Mouse (Mus musculus) urinary bladder, adult 2 months (tissue): Measurements from ENCODE around the gene Gm17387. TPM values are rescaled to one million over a fixed set of nuclear protein-coding genes. Genes with fewer than 3 reads are reported as not detected.

Experiments used
- DNase-seq: peaks from one replicate; pipeline ENCODE4 v3.0.0; 2022; ENCODE audit warnings: low spot score
- polyA plus RNA-seq: library from polyadenylated mRNA; depleted of rRNA; stranded (reverse); fragments of >200 nt; gene quantifications from 2 replicates; pipeline ENCODE4 v1.2.3, GENCODE M21; 2012; rRNA removed

Gm17387 gene
- polyA plus RNA-seq, result not detected in 2 replicates

DNA sequence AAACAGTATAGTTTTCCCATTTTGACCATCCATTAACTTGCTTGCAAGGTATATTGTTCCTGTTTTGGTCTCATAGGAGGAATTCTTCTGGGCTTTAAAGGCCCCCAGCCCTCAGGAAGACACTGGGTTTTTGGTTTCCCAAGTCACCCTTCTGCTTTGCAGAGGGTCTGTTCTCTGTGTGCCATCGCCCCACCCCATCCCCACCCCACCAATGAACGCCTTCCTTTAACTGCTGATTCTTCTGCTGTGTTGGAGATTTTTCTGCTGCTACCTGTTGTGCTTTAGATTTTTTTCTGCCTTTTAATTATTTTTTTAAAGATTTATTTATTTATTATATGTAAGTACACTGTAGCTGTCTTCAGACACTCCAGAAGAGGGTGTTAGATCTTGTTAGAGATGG is at the start of gene Gm17387:
Gene Gm17387, plus strand, starts transcription at position 301 of the 400 bp plus-strand sequence.
- no peak for DNase-seq

DNA sequence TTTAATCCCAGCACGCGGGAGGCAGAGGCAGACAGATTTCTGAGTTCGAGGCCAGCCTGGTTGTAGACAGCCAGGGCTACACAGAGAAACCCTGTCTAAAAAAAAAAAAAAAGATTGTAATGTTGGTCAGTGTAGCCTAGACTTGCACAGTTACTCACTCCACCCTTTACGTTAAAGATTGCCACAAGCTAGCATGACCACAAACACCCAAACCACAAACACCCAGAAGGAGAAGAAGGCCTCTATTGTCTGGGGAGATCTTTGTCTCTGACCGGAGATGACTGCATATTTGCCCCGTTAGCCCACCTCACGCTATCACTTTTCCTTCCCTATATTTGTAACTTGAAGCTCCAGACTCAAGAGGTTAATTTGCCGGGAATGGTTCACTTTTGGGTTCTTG is 47.2 kb upstream of the Gm17387 start:
- DNase-seq, result no peak

DNA sequence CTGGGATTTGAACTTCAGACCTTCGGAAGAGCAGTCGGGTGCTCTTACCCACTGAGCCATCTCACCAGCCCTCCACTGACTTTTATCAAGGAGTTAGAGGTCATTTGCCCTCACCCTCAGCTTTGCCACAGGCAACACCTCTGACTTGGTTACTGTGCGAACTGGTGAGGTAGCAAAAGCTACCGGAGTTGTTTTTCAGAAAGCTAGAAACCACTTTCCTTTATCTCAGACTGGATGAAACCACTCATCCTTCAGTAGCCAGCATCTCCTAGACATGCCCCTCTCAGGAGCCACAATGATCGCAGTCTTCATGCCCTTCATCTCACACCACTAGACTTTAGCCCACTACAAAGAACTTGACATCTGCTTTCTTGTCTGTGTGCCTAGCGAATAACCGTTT is 46.0 kb upstream of the Gm17387 start:
- DNase-seq, result no peak

DNA sequence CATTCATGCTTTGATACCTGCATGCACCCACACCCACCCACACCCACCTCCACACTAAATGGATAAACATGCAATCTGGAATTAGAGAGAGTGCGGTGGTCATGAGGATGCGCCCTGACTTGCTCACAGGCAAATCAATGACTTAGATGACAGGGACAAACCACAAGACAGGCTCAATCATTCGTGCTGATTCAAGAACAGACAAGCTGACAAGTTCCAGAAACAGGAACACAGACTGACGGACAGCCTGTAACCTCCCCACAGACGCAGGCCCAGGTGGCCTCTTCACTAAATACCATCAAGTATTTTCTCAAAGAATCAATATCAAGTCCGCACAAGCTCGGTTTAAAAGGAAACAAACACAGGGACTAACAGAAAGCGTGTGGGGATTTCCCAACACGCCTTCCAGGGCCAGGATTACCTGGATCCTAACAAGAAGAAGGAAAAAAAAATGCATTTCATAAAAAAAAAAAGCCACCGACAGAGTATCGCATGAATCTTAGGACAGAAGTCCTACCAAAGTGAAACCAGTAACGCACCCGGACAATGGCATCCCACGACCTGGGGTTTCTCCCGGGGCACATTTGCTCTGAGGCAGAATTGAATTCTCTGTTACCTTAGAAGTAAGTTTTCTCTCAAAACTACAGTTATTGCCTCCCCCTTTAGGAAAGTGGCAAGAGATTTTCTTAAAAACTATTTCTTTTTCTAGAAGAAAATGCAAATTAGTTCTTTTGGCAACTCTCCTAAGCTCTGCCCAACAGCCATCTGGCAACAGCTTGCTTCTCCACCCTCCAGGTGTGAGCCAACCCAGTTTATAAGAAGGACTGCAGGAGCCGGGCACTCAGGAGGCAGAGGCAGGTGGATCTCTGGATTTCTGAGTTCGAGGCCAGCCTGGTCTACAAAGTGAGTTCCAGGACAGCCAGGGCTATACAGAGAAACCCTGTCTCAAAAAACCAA is 41.5 kb upstream of the Gm17387 start:
- DNase-seq, result no peak

DNA sequence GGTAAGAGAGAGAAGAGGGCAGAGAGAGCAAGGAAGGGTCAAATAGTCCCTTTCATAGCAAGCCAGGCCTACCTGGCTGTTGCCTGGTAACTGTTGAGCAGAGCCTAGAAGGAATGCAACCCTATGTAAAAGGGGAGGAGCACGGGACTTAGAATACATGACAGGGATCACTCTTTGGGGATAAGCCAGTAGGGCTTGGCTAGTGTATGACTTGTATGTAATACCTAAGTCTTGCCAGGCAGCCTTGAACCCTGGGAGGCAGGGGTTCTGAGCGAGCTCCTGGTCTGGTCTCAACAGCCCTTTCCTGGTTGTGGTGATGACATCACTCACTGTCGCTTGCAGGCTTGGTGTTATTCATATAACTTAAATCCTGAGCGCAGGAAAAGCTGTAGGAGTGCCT is 39.9 kb upstream of the Gm17387 start:
- DNase-seq, result no peak

DNA sequence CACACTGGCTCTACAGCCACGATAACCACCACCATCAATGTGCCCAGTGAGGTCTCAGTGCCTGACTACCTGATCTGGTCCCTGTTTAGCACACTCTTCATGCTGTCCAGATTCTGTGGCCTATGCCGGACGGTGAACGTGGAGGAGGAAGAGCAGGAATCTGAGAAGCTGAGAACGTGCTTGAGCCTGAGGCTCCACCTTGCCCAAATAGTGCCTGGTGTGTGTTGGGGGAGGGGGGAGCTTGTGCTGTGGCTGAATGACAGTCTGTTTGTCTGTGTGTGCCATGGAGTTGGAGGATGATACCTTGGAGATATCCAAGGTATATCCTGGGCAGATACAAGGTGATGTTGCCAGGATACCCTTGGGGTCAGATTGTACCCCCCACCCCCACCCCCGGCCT is 38.7 kb upstream of the Gm17387 start:
- DNase-seq, result no peak

DNA sequence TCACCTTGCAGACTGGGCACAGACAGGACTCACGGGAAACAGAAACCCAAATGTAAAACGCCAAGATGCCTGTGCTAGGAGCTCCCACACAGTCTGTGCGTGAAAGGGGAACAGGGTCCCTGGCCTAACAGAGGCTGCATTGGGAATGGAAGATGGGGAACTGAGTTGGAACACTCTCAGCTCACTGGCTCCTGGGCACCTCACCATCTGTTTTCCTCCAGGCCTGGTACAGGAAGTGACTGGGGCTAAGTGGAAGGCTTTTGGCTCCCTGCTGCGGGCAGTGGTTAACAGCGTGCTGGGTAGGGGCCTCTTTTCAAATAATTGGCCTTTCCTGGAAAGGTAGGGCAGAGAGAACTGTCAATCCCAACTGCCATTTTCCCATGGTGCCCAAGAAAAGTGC is 38.3 kb upstream of the Gm17387 start:
- DNase-seq, result no peak

DNA sequence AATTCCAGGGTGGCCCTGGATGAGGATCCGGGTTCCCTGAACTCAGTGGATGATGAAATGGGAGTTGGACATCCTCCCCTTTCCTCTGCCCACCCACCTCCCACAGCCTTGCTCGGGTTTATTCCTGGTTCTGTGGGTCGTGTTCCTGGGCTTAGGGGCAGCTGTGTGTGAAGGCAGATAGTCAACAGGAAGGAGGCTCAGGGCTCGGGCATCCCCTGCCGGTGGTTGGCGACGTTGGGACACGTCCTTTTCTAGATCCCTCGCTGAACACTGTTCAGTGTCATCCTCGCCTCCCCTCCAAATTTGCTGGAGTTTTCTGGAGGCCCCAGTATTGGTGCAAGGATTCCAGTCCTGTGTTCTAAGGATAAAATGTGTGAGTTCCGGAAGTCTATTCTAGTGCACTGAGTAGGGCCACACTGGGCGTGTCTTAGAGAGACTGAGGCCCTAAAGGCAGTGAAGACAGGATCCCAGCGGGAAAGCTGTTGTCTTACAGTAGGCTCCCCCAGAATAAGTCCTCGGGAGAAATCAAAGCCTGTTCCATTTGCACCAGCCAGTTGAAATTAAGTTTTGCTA is 37.7 kb upstream of the Gm17387 start:
- DNase-seq, result no peak

DNA sequence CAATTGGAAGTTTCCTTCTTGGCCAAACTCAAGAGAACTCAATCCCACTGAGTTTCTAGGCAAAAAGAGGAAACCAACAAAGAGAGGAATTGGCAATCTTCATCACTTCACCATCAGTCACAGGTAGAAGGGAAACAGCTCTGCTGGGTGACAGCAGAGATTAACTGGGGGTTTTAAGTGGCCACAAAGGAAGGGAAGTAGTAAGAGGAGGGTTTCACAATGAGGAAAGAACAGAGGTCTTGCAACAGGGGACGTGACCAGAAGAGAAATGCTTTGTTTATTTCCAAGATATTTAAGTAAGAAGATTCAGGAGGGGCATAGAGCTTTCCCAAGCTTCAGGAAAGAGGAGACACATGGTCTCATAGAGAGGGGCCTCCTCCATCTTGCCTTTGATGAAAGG is 31.1 kb upstream of the Gm17387 start:
- no peak for DNase-seq

DNA sequence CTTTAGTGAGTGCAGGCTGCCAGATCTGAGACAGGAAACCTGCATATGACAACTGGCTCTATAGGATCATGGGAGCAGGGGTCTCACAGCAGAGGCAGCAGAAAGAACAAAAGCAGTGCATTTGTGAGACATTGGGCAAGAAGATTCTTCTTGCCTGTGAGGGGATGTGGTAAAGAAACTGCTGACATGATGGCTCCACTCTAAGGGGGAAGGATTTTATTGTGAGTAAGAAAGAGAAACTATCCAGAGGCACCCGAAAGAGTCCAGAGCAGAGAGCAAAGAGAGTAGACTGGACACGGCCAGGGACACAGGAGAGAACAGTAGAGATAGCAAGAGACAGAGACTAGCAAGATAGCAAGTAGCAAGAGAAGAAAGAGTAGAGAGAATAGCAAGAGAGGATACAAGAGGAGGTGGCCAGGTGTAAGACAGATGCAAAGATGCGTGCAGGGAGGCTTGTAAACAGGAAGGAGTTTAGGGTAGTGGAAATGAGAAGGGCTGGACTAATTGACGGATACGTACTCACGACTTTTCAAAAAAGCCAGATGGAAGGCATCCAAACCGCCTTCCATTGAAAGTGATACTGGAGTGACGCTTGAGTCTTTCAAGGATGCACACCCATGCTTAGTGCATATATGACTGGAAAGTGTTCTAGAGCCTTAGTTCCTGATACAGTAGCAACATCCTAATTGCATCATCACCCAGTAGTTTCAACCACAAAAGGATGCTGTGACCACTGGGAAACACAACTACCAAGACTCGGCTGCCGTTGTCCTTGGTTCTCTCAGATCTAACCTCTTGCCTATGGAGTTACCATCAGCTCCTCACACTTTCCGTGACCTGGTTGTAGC is 29.9 kb upstream of the Gm17387 start:
- no peak for DNase-seq

DNA sequence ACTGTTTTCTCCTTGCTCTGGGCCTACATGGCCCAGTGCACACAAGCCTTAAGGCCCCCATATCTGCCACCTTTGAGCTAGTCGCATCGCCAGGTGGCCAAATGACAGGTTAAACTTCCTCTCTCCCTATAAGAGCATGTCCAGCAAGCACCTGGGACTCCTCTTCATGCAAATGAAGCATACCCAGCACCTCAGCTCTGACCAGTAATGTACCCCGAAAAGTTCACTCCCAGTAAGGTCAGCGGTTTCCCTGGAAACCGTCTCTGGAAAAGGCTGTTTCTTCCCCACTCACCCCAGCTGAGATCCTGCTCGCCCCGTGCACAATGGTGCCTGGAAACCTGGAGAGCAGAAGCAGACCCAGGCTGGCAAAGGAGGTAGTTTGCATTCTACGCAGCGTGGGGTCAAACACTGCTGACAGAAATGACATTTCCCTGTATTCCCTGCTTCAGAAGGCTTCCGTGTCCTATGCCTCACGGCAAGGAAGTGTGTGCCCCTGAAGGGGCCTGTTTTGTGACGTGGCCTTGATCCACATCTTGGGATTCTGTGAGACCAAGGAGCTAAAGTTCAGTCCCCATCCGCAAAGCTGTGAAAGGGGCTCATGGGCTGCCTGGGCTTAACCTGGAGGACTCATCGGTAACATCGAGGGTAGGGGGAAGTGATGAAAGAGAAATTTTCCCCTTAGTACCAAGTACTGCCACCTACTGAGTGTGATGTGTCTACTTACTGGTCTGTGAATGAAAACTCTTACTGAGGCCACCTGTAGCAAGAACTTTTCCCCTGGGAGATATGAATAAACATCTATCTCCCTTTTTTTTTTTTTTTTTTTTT is 27.8 kb upstream of the Gm17387 start:
- DNase-seq, result no peak

DNA sequence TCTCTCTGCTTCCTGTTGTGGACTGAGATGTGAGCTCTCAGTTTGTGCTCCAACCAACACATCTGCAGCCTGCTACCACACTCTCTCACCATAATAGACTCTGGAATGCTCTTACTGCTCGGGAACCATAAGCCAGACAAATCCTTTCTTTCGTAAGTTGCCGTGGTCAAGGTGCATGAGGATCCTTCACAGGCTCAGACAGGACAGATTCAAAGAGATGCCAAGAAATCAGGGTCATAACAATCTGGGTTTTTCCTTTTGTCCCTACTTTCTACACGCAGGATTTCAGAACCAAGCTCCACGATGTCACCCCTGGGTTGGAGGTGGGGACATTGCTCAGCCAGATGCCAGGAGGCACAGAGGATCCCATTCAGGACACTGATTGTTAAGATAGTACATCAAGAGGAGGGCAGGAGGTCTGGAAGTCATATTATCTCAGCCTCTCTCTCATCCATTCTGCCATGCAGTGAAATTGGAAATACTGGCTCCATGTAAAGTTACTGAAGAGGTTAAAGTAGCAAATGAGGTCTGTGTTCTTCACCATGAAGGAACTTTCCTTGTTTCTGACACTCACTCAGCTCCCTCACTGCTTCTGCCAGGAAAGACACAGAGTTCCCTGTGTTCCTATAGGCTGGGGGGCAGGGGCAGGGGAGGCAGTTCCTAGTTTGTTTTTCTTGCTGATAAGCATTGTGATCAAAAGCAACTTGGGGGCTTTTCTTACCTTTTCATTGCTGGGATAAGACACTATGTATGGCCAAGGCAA is 25.5 kb upstream of the Gm17387 start:
- DNase-seq, result no peak

DNA sequence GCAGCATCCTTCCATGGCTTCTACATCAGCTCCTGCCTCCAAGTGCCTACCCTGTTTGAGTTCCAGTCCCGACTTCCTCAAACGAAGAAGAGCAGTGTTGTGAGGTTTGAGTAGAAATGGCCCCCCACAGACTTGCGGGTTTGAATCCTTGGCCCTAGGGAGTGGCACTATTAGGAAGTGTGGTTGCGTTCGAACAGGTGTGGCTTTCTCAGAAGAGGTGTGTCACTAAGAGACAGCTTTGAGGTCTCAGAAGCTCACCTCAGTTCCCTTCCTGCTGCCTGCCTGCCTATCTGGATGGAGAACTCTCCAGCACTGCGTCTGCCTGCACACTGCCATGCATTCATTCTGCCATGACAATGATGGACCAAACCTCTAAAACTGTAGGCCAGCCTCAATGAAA is 22.5 kb upstream of the Gm17387 start:
- DNase-seq, result no peak

DNA sequence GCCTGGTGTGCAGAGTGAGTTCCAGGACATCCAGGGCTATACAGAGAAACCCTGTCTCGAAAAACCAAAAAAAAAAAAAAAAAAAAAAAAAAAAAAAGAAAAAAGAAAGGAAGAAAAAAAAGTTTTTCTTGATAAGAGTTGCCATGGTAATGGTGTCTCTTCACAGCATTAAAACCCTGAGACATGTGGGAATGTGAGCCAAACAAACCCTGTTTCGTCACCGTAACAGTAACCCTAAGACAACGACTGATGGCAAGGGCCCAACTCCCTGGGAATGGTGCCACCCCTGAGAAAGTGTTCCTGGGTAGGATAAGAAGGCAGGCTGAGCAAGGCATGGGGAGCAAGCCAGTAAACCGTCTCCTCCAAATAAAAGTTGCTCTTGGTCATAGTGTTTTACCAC is 22.0 kb upstream of the Gm17387 start:
- no peak for DNase-seq

DNA sequence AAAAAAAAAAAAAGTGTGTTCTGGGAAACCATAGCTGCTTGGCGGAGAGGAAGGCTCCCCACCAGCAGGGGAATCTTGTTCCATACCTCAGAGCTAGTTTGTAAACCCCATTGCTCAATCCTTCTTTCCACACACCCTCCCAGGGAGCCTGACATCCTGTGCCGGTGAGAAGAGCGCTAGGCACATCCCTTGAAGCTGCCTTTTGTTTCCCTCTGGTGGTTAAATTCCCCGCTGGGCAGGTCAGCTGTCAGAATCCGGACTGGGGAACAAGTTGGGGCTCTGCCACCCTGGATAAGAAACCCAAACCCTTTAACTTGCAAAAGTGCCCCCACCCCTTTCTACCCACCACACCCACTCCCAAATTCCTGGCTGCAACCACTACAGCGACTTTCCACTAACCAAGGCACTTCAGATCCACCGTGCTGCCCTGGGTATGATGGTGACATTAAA is 20.6 kb upstream of the Gm17387 start:
- peak; percentile 32 for DNase-seq

DNA sequence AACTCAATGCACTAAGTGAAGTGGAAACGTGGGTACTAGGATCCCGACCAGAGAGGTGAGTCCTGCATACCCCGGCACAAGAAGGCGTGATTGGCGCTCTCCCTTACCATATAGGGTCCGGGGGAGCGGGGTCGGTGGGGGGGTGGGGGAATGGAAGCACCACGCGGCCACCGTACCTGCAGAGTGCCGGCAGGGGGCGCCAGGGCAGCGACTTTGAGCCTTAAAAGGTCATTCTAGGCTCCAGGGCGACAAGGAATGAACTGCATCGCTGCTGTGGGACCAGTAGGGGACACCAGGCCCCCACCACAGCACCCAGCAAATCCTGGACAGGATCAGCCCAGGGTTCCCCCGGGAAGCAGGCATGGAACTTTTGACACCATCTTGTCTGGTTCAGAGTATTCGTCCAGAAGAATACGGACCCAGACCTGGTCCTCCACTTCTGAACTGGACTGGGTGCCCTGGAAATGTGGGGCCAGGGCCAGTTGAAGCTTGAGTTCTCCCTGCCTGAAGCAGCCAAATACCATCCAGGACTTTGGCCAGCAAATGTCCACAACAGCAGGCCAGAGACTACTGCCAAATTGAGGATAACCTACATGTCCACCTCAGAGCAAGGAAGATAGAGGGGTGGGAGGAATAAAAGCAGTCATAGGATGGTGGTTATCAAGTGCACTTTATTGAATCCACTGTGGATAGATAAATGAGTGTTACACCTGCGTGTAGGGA is 19.8 kb upstream of the Gm17387 start:
- DNase-seq, result peak; percentile 61

DNA sequence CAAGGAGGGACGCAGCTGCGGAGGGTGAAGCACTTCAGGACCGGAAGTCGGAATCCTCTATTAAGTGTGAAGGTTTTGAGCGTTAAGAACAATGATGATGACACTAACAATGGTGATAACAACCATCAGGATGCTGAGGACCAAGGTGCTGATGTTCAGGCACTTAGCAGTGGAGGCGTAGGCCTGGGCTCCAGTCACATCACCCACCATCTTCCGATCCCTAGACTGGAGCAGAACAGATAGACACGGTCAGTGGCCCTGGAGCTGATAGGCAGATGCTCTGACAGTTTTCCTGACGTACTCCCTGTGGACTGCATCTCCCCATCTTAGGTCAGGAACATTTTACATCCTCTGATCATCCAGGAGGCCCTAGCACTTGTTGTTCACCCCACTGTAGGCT is 19.3 kb upstream of the Gm17387 start:
- no peak for DNase-seq

DNA sequence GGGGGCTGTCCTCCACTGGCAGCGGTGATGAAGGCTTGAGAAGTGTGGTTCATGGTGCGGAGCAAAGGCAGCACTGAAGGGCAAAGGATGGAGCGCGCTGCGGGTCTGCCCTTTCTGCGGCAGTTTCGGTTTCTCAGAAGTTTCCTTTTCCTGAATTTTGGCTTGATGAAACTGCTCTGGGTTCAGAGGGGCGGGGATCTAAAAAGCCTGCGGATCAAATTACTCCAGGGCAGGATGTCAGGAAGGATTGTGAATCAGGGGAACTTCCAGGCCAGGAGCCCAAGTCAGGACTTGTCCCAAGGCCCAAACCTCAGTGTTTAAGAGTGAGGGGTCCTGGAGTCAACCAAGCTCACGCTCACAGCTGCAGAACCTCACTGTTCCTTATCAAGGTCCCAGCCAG is 18.3 kb upstream of the Gm17387 start, which contains the start of gene Ifitm3:
Gene Ifitm3, minus strand, starts transcription at position 178 of the 400 bp plus-strand sequence.
- DNase-seq, result peak; percentile 37

DNA sequence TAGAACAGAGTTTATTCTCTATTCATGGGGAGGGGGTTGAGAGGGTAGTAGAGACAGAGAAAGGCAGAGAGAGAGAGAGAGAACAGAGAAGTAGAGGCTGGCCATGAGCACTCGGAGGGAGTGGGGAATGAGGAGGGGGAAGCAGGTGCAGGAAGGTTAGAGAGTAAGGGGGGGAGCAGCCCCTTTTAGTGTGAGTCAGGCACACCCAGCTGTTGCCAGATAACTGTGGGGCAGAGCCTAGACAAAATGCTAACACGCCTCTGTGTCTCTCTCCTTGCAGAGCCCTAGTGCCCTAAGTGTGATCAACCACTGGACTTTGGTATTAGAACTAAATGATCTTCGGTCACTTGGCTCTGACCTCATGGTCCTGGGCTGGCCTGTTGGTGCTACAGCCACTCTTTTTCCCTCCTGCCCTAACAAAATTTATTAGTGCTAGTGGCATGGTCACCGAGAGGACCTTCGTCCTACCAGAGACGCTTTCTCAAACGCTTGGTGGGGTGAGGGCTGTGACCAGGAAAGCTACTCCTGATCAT is 17.6 kb upstream of the Gm17387 start:
- DNase-seq, result no peak
